Mouse (Mus musculus) limb, embryonic 11.5 days (tissue): ENCODE measurements at regions not wholly inside any gene's neighbourhood (a gene's known extent, or its start where the extent isn't known, plus 50 kb on each side); places are given as distances from the start of the nearest gene placed in this dataset.

Source experiments
- ATAC-seq: fragments of 200-750 bp; cut with Nextera tagmentation; 2 replicates; pipeline ENCODE4 v1.8.0; 2017; ENCODE audit warnings: low read depth; ENCODE audit not compliant: insufficient number of reproducible peaks, low FRiP score, low TSS enrichment
- DNase-seq: peaks from one replicate; pipeline ENCODE4 v3.0.0-alpha.2; 2015; ENCODE audit warnings: low spot score
- H3K27ac ChIP-seq: fragments of 300-500 bp; sonication (generic); replicated peaks from 2 replicates; pipeline ENCODE4 v1.5.1; 2014; ENCODE audit warnings: low read depth, mild to moderate bottlenecking, low read length
- H3K27me3 ChIP-seq: fragments of 300-500 bp; sonication (generic); 2 replicates; pipeline ENCODE4 v1.6.1; 2014; ENCODE audit warnings: mild to moderate bottlenecking, low read length, mixed read lengths; ENCODE audit not compliant: control insufficient read depth, insufficient read depth
- H3K36me3 ChIP-seq: fragments of 300-500 bp; sonication (generic); 2 replicates; pipeline ENCODE4 v1.6.1; 2014; ENCODE audit warnings: mild to moderate bottlenecking, low read length, moderate library complexity, mixed read lengths; ENCODE audit not compliant: control insufficient read depth, insufficient read depth
- H3K4me1 ChIP-seq: fragments of 300-500 bp; sonication (generic); 2 replicates; pipeline ENCODE4 v1.6.1; 2014; ENCODE audit warnings: low read length, mixed read lengths; ENCODE audit not compliant: control insufficient read depth, insufficient read depth
- H3K4me2 ChIP-seq: fragments of 300-500 bp; sonication (generic); 2 replicates; pipeline ENCODE4 v1.6.1; 2014; ENCODE audit warnings: low read depth, mild to moderate bottlenecking, moderate library complexity; ENCODE audit not compliant: severe bottlenecking
- H3K4me3 ChIP-seq: fragments of 300-500 bp; sonication (generic); 2 replicates; pipeline ENCODE4 v1.5.1; 2014; ENCODE audit warnings: low read depth, low read length
- H3K9ac ChIP-seq: fragments of 300-500 bp; sonication (generic); 2 replicates; pipeline ENCODE4 v1.6.1; 2014; ENCODE audit warnings: mild to moderate bottlenecking, low read length
- H3K9me3 ChIP-seq: fragments of 300-500 bp; sonication (generic); 2 replicates; pipeline ENCODE4 v1.6.1; 2016; ENCODE audit warnings: low read length; ENCODE audit not compliant: control insufficient read depth
- WGBS: fragments of 180-500 bp; shearing (Covaris S2); extraction: QIAGEN DNeasy Blood & Tissue Kit; methylation state at CpG from one replicate; pipeline ENCODE4 v1.1.7; 2014; 5-methylcytosine and 5-hydroxymethylcytosine counted together

- Histone ChIP-seq H3K4me2 (no peak overlapping the region), H3K4me3 (no peak overlapping the region), H3K27me3 (no peaks in the 10 kb centered on the region), H3K27ac (no peak overlapping the region), H3K4me1 (no peaks in the 10 kb centered on the region), H3K9ac (no peak overlapping the region), H3K36me3 (no peaks in the 10 kb centered on the region), H3K9me3 (no peaks in the 10 kb centered on the region)
- ATAC-seq, result no peak
- WGBS, result 23% methylated on average over 10 of the region's 10 CpGs
- no peak for DNase-seq
Measured at GRCm38 (mm10) chr5:28892703-28893249, 303.0 kb upstream of the Rnf32 start.

- Histone ChIP-seq H3K27me3 (no peaks in the 10 kb centered on the region), H3K4me1 (no peaks in the 10 kb centered on the region), H3K36me3 (no peaks in the 10 kb centered on the region), H3K27ac (no peak overlapping the region), H3K4me3 (no peak overlapping the region), H3K4me2 (no peak overlapping the region), H3K9ac (no peak overlapping the region), H3K9me3 (no peaks in the 10 kb centered on the region)
- DNase-seq, result no peak
- ATAC-seq, result no peak
- WGBS, result 71% methylated on average over 7 of the region's 7 CpGs
Measured at GRCm38 (mm10) chr5:28891988-28892387, 303.8 kb upstream of the Rnf32 start.

- H3K9me3 ChIP-seq, result no peaks in the 10 kb centered on the region
- H3K9ac ChIP-seq, result no peak overlapping the region
- no peak overlapping the region for H3K4me3 ChIP-seq
- H3K4me1 ChIP-seq, result no peaks in the 10 kb centered on the region
- 86% methylated on average over 5 of the region's 5 CpGs for WGBS
- DNase-seq (no peak), ATAC-seq (no peak)
- no peaks in the 10 kb centered on the region for H3K36me3 ChIP-seq
- H3K27me3 ChIP-seq, result no peaks in the 10 kb centered on the region
- H3K27ac ChIP-seq, result no peak overlapping the region
- no peak overlapping the region for H3K4me2 ChIP-seq
Measured at GRCm38 (mm10) chr5:28884746-28885365, 310.9 kb upstream of the Rnf32 start.

DNA sequence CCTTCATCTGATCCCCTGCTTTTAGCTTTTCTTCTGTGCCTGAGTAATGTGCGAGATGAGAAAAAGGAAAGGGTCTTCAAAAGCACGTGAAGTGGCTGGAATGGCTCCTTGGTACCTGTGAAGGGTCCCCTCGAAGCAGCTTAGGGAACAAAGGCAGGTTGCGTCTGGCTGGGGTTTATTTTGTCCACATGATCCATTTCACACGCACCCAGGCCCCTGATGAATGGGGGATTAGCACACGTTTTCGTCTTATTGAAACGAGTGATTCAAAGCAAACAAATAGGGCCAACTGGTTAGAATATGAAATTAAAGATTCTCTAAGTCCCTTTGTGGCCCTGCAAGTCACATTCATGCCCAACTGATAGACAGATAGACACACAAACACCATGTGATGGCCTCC, 319.6 kb upstream of the Rnf32 start:
- Histone ChIP-seq H3K4me1 (no peaks in the 10 kb centered on the region), H3K27me3 (no peaks in the 10 kb centered on the region), H3K4me2 (no peak overlapping the region), H3K9me3 (no peaks in the 10 kb centered on the region), H3K4me3 (no peak overlapping the region), H3K27ac (no peak overlapping the region), H3K9ac (no peak overlapping the region), H3K36me3 (no peaks in the 10 kb centered on the region)
- 81% methylated on average over 8 of the region's 8 CpGs for WGBS
- DNase-seq (no peak), ATAC-seq (no peak)

GRCm38 (mm10) chr5:28873600-28874265, 322.1 kb upstream of the Rnf32 start:
- WGBS, result 86% methylated on average over 3 of the region's 3 CpGs
- H3K27me3 ChIP-seq, result no peaks in the 10 kb centered on the region
- no peaks in the 10 kb centered on the region for H3K36me3 ChIP-seq
- no peaks in the 10 kb centered on the region for H3K4me1 ChIP-seq
- H3K4me3 ChIP-seq, result no peak overlapping the region
- DNase-seq (no peak), ATAC-seq (no peak)
- no peaks in the 10 kb centered on the region for H3K9me3 ChIP-seq
- H3K9ac ChIP-seq, result no peak overlapping the region
- H3K27ac ChIP-seq, result no peak overlapping the region
- no peak overlapping the region for H3K4me2 ChIP-seq

DNA sequence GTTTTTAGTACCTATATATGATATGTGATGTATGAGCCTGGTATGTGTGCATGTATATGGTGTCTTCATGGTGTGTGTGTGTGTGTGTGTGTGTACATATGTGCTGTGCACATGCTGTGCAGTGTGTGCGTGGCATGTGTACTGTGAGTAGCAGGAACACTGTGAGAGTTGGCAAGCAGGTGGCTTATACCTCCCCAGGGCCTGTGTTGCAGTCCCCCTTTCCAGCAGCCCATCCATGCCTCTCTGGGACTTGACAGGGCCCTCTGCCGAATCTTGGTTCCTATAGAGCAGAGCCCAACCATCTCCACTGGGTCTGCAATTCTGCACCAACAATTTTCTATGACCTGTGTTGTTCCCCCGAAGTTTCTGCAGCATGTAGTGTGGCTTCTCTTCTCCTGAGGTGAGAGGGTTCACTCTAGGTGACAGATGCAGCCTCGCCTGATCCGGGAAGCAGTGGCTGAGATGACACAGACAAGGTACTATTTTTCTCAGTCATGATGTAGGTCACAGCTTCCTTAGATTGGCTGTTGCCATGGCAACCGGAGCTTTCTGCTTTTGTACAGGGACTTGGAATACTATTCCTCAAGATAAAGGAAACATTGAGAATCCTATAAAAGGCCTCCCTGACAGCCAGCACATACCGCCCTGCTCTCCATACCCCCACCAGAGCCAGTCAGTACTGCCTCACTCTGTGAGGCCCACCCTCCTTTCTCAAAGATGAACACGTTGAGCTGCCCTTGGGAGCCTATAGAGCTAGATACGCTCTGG, 336.0 kb upstream of the Rnf32 start:
- Histone ChIP-seq H3K4me3 (no peak overlapping the region), H3K36me3 (no peaks in the 10 kb centered on the region), H3K27ac (no peak overlapping the region), H3K27me3 (no peaks in the 10 kb centered on the region), H3K9me3 (no peaks in the 10 kb centered on the region), H3K4me2 (no peak overlapping the region), H3K4me1 (no peaks in the 10 kb centered on the region), H3K9ac (no peak overlapping the region)
- WGBS, result 80% methylated on average over 9 of the region's 9 CpGs
- DNase-seq (no peak), ATAC-seq (no peak)

DNA sequence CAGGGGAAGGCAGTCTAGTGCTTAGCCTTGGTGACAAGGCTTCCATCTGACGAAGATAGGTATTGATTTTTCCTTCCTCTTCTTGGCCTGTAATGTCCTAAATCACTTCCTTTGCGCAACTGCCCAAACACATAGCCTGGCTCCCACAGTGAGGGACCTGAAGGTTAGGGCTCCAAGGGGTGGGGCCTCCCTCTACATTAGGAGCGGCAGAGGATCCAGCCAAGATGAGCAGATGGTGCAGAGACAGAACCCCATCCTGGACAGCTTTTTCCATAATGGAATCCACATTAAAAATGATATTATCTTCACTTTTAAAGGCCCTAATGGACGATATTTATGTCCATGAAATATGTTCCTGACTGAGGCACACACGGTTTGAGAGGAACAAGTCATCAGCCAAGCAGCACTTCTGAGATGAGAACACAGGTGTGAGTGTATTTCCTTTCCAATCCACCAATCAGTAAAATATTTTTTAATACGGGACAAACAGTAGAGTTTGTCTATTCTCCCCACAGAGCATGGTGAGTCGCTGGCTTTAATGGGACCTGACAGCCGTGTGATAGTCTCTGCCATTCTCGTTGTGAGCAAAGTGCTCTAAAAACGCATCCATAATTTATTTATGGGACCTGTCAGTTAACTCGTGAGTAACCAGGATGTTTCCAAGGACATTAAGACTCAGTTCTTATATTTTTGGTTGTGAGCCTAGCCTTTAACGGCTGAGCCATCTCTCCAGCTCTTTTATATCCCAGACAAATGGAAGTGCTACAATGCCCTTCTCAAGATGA, 357.5 kb upstream of the Rnf32 start:
- no peaks in the 10 kb centered on the region for H3K27me3 ChIP-seq
- ATAC-seq, result no peak
- no peak overlapping the region for H3K27ac ChIP-seq

GRCm38 (mm10) chr5:28819091-28819490, 352.0 kb upstream of the Shh start:
- H3K36me3 ChIP-seq, result no peaks in the 10 kb centered on the region
- no peak overlapping the region for H3K4me2 ChIP-seq
- DNase-seq (no peak), ATAC-seq (no peak)
- H3K4me1 ChIP-seq, result no peaks in the 10 kb centered on the region
- no peak overlapping the region for H3K9ac ChIP-seq
- no peak overlapping the region for H3K4me3 ChIP-seq
- no peaks in the 10 kb centered on the region for H3K9me3 ChIP-seq
- WGBS, result 91% methylated on average over 5 of the region's 5 CpGs
- no peaks in the 10 kb centered on the region for H3K27me3 ChIP-seq
- H3K27ac ChIP-seq, result no peak overlapping the region

More for the DNA sequence above, 357.5 kb upstream of the Rnf32 start:
- Histone ChIP-seq H3K4me2 (no peak overlapping the region), H3K4me3 (no peak overlapping the region), H3K9ac (no peak overlapping the region), H3K4me1 (no peaks in the 10 kb centered on the region), H3K36me3 (no peaks in the 10 kb centered on the region), H3K9me3 (no peaks in the 10 kb centered on the region)
- DNase-seq, result no peak
- WGBS, result 80% methylated on average over 12 of the region's 12 CpGs
